Mouse (Mus musculus) hindlimb bud, embryonic 11.5 days (tissue): ENCODE measurements at regions not wholly inside any gene's neighbourhood (a gene's known extent, or its start where the extent isn't known, plus 50 kb on each side); places are given as distances from the start of the nearest gene placed in this dataset.

Experiments used
- DNase-seq: peaks from one replicate; pipeline ENCODE4 v3.0.0-alpha.2; 2012; ENCODE audit warnings: low read depth, low spot score; ENCODE audit errors: extremely low spot score

GRCm38 (mm10) chr7:72590351-72591115 is 284.1 kb upstream of the Mctp2 start:
- DNase-seq = no peak

- no peak for DNase-seq
Observed at GRCm38 (mm10) chr7:72592110-72592509, 285.7 kb upstream of the Mctp2 start.

DNA sequence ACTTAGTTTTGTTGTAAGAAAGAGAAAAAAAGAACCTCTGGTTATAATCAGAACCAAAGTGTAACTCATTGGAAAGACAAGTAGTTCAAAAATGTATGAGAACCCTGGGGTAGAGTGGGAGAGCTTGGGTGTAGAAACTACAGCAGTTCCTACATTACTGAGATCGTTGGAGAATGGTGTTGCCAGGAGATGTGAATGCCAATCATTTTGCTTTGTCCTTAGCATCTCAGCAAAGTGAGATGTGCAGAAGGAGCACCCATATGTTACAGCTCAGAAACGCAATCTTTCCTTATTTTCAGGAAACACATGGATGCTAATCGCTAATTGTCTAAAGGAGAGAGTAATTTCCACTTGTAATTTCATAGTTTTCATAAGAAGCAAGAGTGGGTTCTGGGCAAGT is 286.2 kb upstream of the Mctp2 start:
- DNase-seq = no peak

GRCm38 (mm10) chr7:72593259-72593658 is 286.9 kb upstream of the Mctp2 start:
- no peak for DNase-seq

GRCm38 (mm10) chr7:72594741-72595140 is 288.3 kb upstream of the Mctp2 start:
- no peak for DNase-seq

DNA sequence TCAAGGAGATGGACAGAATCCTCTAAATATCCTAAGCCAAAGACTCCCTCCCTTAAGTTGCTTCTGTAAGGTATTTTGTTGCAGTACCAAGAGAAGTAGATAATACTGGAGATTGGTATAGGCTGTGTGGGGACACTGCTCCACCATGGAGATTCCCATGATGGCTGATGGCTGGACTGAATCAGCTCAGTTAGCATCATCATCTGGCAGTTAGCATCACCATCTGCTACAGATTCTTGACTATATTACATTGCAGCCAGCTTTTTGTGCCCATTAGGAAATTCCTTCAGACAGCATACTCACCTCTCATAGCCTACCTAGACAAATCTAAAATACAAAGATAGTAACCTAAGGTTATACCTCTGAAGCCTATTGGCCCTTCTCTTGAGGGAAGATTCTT is 290.6 kb upstream of the Mctp2 start:
- no peak for DNase-seq

GRCm38 (mm10) chr7:72601933-72602332 is 295.5 kb upstream of the Mctp2 start:
- no peak for DNase-seq

DNA sequence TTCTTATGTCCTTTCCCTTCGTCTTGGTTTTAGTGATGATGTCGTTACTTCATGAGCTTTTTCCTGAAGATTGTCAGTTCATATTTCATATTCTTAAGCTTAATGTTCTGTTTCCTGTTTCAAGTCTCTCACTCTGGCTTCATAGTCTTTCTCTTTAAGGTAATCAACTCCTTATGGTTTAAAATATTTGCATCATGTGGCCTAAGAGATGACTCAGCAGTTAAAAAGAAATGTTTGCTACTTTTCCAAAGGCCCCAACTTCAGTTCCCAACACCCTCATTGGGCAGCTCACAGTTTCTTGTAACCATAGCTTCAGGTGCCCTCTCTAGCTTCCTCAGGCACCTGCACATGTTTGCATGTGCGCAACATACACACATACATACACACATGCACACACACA is 303.4 kb upstream of the Mctp2 start:
- DNase-seq = no peak

GRCm38 (mm10) chr7:72615232-72615631 is 308.8 kb upstream of the Mctp2 start:
- no peak for DNase-seq

GRCm38 (mm10) chr7:72627369-72627768 is 321.0 kb upstream of the Mctp2 start:
- no peak for DNase-seq

DNA sequence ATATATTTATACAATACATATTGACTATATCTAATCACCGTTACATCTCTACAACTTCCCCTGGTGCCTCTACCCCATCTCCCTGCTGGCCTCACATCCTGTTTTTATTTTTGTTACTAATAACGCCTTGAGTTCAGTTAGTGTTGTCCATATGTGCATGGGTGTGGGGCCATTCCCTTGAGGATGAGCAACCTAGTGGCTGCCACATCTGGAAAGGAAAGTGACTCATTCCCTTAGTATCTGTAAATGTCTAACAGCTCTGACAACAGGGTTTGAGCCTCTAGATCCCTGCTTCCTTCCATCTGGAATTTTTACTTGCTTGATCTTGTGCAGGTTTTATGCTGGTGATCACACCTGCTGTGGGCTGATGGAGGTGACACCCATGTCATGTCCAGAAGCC is 333.2 kb upstream of the Mctp2 start:
- no peak for DNase-seq

DNA sequence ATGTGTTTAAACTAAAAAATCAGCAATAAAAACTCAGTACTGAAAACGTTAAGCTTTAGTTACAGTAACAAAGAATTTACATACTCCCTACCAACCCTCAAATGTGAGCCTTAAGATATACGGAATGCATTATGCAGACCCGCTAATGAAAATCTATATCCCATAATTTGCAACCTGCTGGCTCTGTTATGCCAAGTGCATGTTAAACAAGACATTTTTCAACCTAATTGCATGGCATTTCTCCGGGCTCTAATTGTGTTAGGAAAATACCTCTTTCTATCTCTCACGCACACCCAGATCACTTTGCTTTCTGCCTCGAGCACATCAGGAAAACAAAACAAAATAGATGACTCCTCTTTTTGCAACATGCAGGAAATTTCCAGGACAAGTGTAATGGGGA is 368.6 kb upstream of the Mctp2 start:
- no peak for DNase-seq

DNA sequence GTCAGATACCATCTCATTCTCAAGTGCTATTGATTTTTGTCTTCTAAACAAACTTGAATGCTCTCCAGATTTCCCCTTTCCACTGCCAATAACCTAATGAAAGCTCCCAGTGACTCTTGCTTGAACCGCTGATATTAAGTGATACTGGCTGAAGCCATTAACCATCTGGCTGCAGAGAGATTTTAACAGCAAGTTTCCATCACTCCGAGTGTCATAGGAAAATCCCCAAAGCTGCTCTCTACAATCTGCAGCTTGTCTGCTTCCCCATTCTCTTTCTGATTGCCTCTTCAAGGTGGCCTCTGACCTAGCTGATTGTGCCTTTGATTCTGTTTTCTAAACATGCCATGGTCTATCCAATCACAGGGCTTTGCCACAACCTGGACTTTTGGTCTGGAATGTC is 379.4 kb upstream of the Mctp2 start:
- no peak for DNase-seq

- DNase-seq = no peak
Observed at GRCm38 (mm10) chr7:72687356-72687755, 380.9 kb upstream of the Mctp2 start.

- DNase-seq = no peak
Observed at GRCm38 (mm10) chr7:72691396-72691795, 385.0 kb upstream of the Mctp2 start.

DNA sequence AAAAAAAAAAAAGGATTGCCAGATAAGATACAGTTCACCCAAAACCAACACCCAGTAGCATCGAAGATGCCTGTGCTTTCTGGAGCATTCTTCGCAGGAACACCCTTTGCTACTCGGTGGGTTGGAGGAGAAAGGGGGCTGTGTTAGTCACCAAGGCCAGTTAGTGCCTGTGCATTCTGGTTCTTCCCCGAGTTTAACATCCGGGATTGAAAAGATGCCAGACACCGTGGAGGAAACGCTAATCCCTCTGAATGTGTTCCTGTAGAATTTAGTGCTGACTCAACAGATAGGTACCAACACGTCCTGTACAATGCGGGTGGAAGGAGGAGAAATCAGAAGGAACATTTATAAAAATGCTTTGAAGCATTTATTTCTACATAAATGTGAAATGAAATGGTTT is 385.5 kb upstream of the Mctp2 start:
- DNase-seq = no peak

DNA sequence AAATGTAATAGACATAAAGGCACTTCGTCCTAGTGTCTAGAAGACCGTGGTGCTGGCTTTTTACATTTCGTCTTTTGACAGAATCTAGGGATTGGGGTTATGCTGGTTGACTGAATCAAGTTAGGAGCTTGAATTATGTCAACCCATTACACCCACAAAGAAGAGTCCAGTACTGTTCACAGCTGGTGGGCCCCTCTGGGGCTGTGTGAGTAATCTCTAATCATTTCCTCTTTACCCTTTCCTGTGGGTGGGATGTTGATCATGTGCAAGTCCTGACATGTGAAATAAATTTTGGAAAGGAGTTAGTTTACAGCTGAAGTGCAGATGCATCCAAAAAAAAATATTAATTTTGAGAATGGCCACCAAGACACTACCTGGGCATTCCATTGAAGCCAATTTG is 390.3 kb upstream of the Mctp2 start:
- DNase-seq = no peak

GRCm38 (mm10) chr7:72703652-72704341 is 397.4 kb upstream of the Mctp2 start:
- DNase-seq = no peak

DNA sequence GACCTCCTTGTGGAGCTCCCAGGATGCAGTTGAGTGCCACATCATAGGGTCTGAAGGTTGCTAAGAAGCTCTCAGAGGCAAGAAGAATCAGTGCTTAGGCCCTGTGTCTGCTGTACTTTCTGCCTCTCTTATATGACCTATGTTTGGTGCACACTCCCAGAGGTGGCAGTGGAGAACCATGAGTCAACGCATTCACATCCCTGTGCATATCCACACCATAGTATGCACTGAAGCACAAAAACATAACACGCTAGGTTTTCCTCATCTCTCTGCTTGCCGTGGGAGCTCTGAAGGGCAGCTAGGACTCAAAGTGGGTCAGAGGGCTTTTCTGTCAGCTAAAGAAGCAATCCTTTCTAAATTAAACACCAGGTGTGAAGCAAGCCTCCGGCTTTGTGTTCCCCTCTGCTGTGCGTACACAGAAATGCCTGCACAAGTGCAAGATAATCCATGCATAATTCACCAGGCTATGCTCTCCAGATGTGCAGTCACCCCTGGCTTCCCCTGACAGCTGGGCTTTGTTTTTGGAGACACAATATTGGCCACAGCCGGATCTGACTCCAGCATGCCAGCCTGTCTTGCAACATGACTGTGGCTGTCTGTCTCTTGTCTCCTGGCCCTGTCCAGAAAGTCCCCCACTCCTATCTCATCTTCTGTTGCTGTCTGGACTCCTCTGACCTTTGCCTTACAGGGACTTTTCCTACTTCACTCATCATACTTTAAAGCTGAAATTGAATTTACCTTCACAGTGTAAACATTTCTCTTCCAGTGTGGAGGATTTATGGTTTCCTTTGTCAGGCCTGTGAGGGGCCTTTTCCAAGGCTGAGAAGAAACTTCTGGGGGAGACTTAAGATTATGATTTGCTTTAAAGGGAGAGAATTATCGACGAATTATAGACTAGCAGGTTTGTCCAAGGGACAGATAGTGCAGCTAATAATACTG is 405.1 kb upstream of the Mctp2 start:
- DNase-seq = no peak

GRCm38 (mm10) chr7:72715401-72715800 is 409.0 kb upstream of the Mctp2 start:
- no peak for DNase-seq

DNA sequence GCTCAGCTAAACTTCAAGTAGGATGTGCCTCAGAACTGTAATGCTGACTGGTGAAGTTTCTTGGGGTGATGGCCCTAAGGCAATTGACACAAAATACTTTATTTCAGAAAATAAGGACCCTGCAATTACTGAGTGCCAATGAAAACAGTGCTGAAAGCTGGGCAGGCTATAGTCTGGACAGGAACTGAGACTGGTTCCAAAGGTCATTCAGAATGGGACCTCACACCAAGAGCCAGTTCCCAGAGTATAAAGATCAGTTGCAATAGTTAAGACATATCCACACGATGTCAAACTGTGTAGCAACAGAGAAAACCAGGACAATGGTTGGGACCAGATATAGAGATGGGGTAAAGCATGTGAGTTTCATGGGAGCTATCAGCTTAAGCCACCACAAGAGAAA is 409.6 kb upstream of the Mctp2 start:
- DNase-seq = no peak
